Mouse (Mus musculus) ES-Bruce4 (cell line): Measurements from ENCODE around the gene Fam186a. TPM values are rescaled to one million over a fixed set of nuclear protein-coding genes. Genes with fewer than 3 reads are reported as not detected.
A peak's percentile ranks its signal among the peaks of the same experiment; 100 is the strongest.
"Not testable (repeated sequence)": the region's sequence is repeated elsewhere in the genome, so short reads cannot be mapped to it uniquely, and the experiment has no call there.

Experiments
- H3K27ac ChIP-seq: 2 replicates; pipeline ENCODE4 v1.5.1; 2012; ENCODE audit warnings: low read length, inconsistent platforms; ENCODE audit not compliant: insufficient read depth
- H3K27me3 ChIP-seq: 2 replicates; pipeline ENCODE4 v1.6.1; 2012; ENCODE audit warnings: mild to moderate bottlenecking, low read length, inconsistent platforms; ENCODE audit not compliant: control insufficient read depth, poor library complexity, insufficient read depth, severe bottlenecking
- H3K36me3 ChIP-seq: 2 replicates; pipeline ENCODE4 v1.6.1; 2012; ENCODE audit warnings: inconsistent platforms, mild to moderate bottlenecking, low read length, moderate library complexity; ENCODE audit not compliant: control insufficient read depth, poor library complexity, insufficient read depth, severe bottlenecking
- H3K4me1 ChIP-seq: one replicate; pipeline ENCODE4 v1.8.1; 2011; ENCODE audit warnings: low read length; ENCODE audit not compliant: control insufficient read depth, insufficient read depth
- H3K4me3 ChIP-seq: 2 replicates; pipeline ENCODE4 v1.5.1; 2011; ENCODE audit warnings: low read depth, mild to moderate bottlenecking, low read length
- H3K9ac ChIP-seq: 2 replicates; pipeline ENCODE4 v1.6.1; 2012; ENCODE audit warnings: low read depth, mild to moderate bottlenecking, inconsistent platforms; ENCODE audit not compliant: poor library complexity, severe bottlenecking
- H3K9me3 ChIP-seq: replicated peaks from 2 replicates; pipeline ENCODE4 v1.6.1; 2012; ENCODE audit warnings: mild to moderate bottlenecking, low read length, inconsistent platforms; ENCODE audit not compliant: control insufficient read depth, poor library complexity, insufficient read depth, severe bottlenecking
- CTCF ChIP-seq: IDR thresholded peaks from one replicate; pipeline ENCODE4 v1.8.1; 2011; ENCODE audit warnings: low read depth, low read length
- EP300 ChIP-seq: IDR thresholded peaks from 2 replicates; pipeline ENCODE4 v1.6.1; 2011; ENCODE audit warnings: low read depth, low read length; ENCODE audit not compliant: insufficient read depth
- POLR2A ChIP-seq: IDR thresholded peaks from one replicate; pipeline ENCODE4 v1.8.1; 2011; ENCODE audit warnings: low read length; ENCODE audit not compliant: insufficient read depth
- polyA plus RNA-seq: library from polyadenylated mRNA; stranded (reverse); fragments of >200 nt; gene quantifications from 2 replicates; pipeline ENCODE4 v1.2.4, GENCODE M21; 2011; ENCODE audit warnings: low read depth; ENCODE audit not compliant: missing spikeins, insufficient read depth, insufficient read length

Gene Fam186a
- polyA plus RNA-seq, 1 experiment: 0.06 TPM

DNA sequence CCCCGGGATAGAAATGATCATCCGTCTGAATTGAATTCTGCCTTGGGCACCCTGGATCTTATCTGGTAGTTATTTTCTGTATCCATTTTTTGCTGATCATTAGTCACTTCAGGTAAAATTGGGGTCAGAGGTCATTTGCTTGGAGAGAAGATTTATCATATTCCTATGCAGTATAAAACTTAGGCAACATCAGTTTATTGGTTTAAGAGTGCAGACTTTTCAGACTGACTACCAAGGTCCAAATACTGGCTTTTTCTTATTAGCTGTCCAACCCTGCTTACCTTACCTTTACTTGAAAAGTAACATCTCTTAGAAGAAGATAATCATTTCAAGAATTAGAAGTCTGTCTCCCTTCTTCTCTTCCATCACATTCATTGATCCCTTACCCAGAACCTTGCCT, 12.9 kb upstream of the Fam186a start:
- no peaks in the 10 kb centered on the region for H3K9me3 ChIP-seq
- H3K36me3 ChIP-seq: peaks cover 3% of the 10 kb centered on the region; the same call in 1 of the 2 replicates
- no peak overlapping the region for H3K4me3 ChIP-seq
- no peaks in the 10 kb centered on the region for H3K4me1 ChIP-seq
- H3K9ac ChIP-seq: no peak overlapping the region
- no peak for TF ChIP-seq EP300
- no peak for TF ChIP-seq CTCF
- no peak for TF ChIP-seq POLR2A
- H3K27me3 ChIP-seq: no peaks in the 10 kb centered on the region
- H3K27ac ChIP-seq: no peak overlapping the region

DNA sequence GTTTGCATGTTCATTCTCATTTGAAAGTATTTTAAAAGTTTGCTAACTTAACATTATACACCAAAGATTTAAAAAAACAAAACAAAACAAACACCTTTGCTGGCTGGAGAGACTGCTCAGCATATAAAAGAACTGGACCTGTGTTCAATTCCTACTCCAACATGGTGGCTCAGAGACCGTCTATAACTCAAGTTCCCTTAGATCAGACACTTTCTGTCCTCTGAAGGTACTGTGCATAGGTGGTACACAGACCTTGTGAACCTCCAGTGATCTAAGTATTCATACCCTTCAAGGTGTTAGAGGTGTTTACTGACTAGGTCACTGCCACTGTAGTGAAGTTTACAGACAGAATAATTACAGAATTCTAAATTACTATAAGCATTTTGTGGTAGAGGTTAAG, 12.4 kb upstream of the Fam186a start:
- H3K27ac ChIP-seq: no peak overlapping the region
- no peak overlapping the region for H3K4me3 ChIP-seq
- H3K9me3 ChIP-seq: no peaks in the 10 kb centered on the region
- no peaks in the 10 kb centered on the region for H3K4me1 ChIP-seq
- no peak overlapping the region for H3K9ac ChIP-seq
- H3K27me3 ChIP-seq: no peaks in the 10 kb centered on the region
- 0 out of 2 replicates have a peak, but pooled peaks cover 3% of the 10 kb centered on the region for H3K36me3 ChIP-seq
- TF ChIP-seq POLR2A (no peak), CTCF (no peak), EP300 (no peak)

GRCm38 (mm10) chr15:99976121-99976520, 9.3 kb upstream of the Fam186a start:
- H3K9ac ChIP-seq, H3K4me1 ChIP-seq, H3K27ac ChIP-seq, H3K4me3 ChIP-seq, H3K36me3 ChIP-seq, H3K27me3 ChIP-seq, H3K9me3 ChIP-seq: not testable (repeated sequence)

- TF ChIP-seq POLR2A (no peak), CTCF (no peak)
- no peaks in the 10 kb centered on the region for H3K4me1 ChIP-seq
- H3K27ac ChIP-seq: no peak overlapping the region
- 0 out of 2 replicates have a peak overlapping the region, but pooled peaks have one; percentile 16 for H3K4me3 ChIP-seq
- H3K9me3 ChIP-seq: no peaks in the 10 kb centered on the region
- H3K27me3 ChIP-seq: no peaks in the 10 kb centered on the region
- H3K9ac ChIP-seq: peak overlapping the region; percentile 11
- H3K36me3 ChIP-seq: no peaks in the 10 kb centered on the region
Observed at GRCm38 (mm10) chr15:99974476-99975220, 7.8 kb upstream of the Fam186a start.

- Histone ChIP-seq H3K9me3 (no peaks in the 10 kb centered on the region), H3K36me3 (no peaks in the 10 kb centered on the region), H3K4me1 (no peaks in the 10 kb centered on the region), H3K27me3 (no peaks in the 10 kb centered on the region), H3K4me3 (peak overlapping the region; percentile 87), H3K9ac (peak overlapping the region; percentile 92), H3K27ac (peak overlapping the region; percentile 56)
- TF ChIP-seq EP300 (0 out of 2 replicates have a peak, but pooled peaks have one; percentile 1), CTCF (no peak)
Observed at GRCm38 (mm10) chr15:99972989-99973911, 6.4 kb upstream of the Fam186a start.

- peak overlapping the region; percentile 92 for H3K9ac ChIP-seq
- no peaks in the 10 kb centered on the region for H3K36me3 ChIP-seq
- no peaks in the 10 kb centered on the region for H3K9me3 ChIP-seq
- TF ChIP-seq EP300: no peak
- TF ChIP-seq POLR2A: no peak
- no peak for TF ChIP-seq CTCF
- H3K27me3 ChIP-seq: no peaks in the 10 kb centered on the region
- H3K4me3 ChIP-seq: peak overlapping the region; percentile 91
- peak overlapping the region; percentile 66 for H3K27ac ChIP-seq
- H3K4me1 ChIP-seq: no peaks in the 10 kb centered on the region
Observed at GRCm38 (mm10) chr15:99972361-99972988, 5.6 kb upstream of the Fam186a start.
